Mouse (Mus musculus) myocyte (in vitro differentiated cells): ENCODE data around the gene Mtx3. TPM values are rescaled to one million over a fixed set of nuclear protein-coding genes. Genes with fewer than 3 reads are reported as not detected.

Source experiments
- H3K27me3 ChIP-seq: one replicate; pipeline ENCODE4 v1.6.1; 2011; ENCODE audit not compliant: control insufficient read depth, insufficient read depth, insufficient read length
- H3K36me3 ChIP-seq: one replicate; pipeline ENCODE4 v1.6.1; 2011; ENCODE audit not compliant: control insufficient read depth, insufficient read depth
- H3K4me2 ChIP-seq: one replicate; pipeline ENCODE4 v1.6.1; 2011; ENCODE audit warnings: low read depth, control low read depth
- H3K4me3 ChIP-seq: one replicate; pipeline ENCODE4 v1.5.1; 2011; ENCODE audit warnings: mild to moderate bottlenecking, control low read depth, moderate library complexity
- H3K79me2 ChIP-seq: one replicate; pipeline ENCODE4 v1.6.1; 2011; ENCODE audit not compliant: control insufficient read depth, insufficient read depth
- H3ac ChIP-seq: one replicate; pipeline ENCODE4 v1.6.1; 2011; ENCODE audit not compliant: control insufficient read depth, insufficient read length
- CEBPB ChIP-seq: IDR thresholded peaks from 2 replicates; pipeline ENCODE4 v1.6.1; 2011; ENCODE audit warnings: mild to moderate bottlenecking, moderate library complexity; ENCODE audit not compliant: poor library complexity, insufficient read depth, severe bottlenecking
- E2F4 ChIP-seq: IDR thresholded peaks from one replicate; pipeline ENCODE4 v1.6.1; 2011; ENCODE audit warnings: mild to moderate bottlenecking, control low read depth, moderate library complexity; ENCODE audit not compliant: insufficient read depth
- MAX ChIP-seq: IDR thresholded peaks from one replicate; pipeline ENCODE4 v1.6.1; 2011; ENCODE audit warnings: low read depth, mild to moderate bottlenecking, control low read depth
- MYOD1 ChIP-seq, 3 experiments: IDR thresholded peaks; one replicate each; pipeline ENCODE4 v1.6.1; 2011; ENCODE audit warnings: control low read depth in 2 of 3, low read depth in 2 of 3, mild to moderate bottlenecking in 2 of 3, moderate library complexity in 1 of 3; ENCODE audit not compliant: insufficient read length in 2 of 3, control insufficient read depth in 1 of 3
- MYOG ChIP-seq, 3 experiments: IDR thresholded peaks; one replicate each; pipeline ENCODE4 v1.6.1; 2011; ENCODE audit warnings: control low read depth in 2 of 3, low read depth in 2 of 3, mild to moderate bottlenecking in 2 of 3; ENCODE audit not compliant: insufficient read length in 2 of 3, control insufficient read depth in 1 of 3, insufficient read depth in 1 of 3
- POLR2A ChIP-seq: IDR thresholded peaks from one replicate; pipeline ENCODE4 v1.6.1; 2011; ENCODE audit warnings: low read depth, mild to moderate bottlenecking, control low read depth, moderate library complexity; ENCODE audit not compliant: insufficient read length
- POLR2AphosphoS2 ChIP-seq: IDR thresholded peaks from one replicate; pipeline ENCODE4 v1.6.1; 2011; ENCODE audit warnings: low read depth, control low read depth; ENCODE audit not compliant: insufficient read length
- REST ChIP-seq: IDR thresholded peaks from one replicate; pipeline ENCODE4 v1.6.1; 2011; ENCODE audit warnings: mild to moderate bottlenecking, control low read depth, moderate library complexity; ENCODE audit not compliant: insufficient read depth, insufficient read length
- SRF ChIP-seq: IDR thresholded peaks from one replicate; pipeline ENCODE4 v1.6.1; 2011; ENCODE audit warnings: low read depth; ENCODE audit not compliant: control insufficient read depth, insufficient read length
- TCF12 ChIP-seq: IDR thresholded peaks from one replicate; pipeline ENCODE4 v1.6.1; 2011; ENCODE audit warnings: mild to moderate bottlenecking, control low read depth; ENCODE audit not compliant: poor library complexity, insufficient read depth, severe bottlenecking
- TCF3 ChIP-seq: IDR thresholded peaks from one replicate; pipeline ENCODE4 v1.6.1; 2011; ENCODE audit warnings: low read depth, control low read depth; ENCODE audit not compliant: insufficient read length
- USF1 ChIP-seq: IDR thresholded peaks from one replicate; pipeline ENCODE4 v1.6.1; 2011; ENCODE audit warnings: low read depth, mild to moderate bottlenecking, control low read depth, moderate library complexity
- polyA plus RNA-seq: library from polyadenylated mRNA; unstranded; fragments of >200 nt; fragmentation: generic; extraction: Trizol; gene quantifications from one replicate; pipeline ENCODE4 v1.2.1, GENCODE M21; 2012; ENCODE audit warnings: missing spikeins

Gene Mtx3
- polyA plus RNA-seq, 1 experiment, result 1.9 TPM

GRCm38 (mm10) chr13:92882271-92882985 lies 37.9 kb downstream of the Mtx3 start:
- no peaks in the 10 kb centered on the region for H3K27me3 ChIP-seq
- TF ChIP-seq POLR2A, result no peak
- no peak for TF ChIP-seq TCF3
- TF ChIP-seq CEBPB, result no peak
- TF ChIP-seq TCF12, result peak; percentile 28
- TF ChIP-seq MAX, result no peak
- TF ChIP-seq MYOD1 (IDR thresholded peaks at IDR 0.05; ENCODE audit: control insufficient read depth in 1 of 3, insufficient read length in 2 of 3, low read depth in 2 of 3), result peak; percentile 61 to 90 (median 81)
- TF ChIP-seq MYOG (IDR thresholded peaks at IDR 0.05; ENCODE audit: control insufficient read depth in 1 of 3, insufficient read depth in 1 of 3, insufficient read length in 2 of 3, low read depth in 2 of 3), result peak; percentile 56 to 98 (median 92)
- H3K79me2 ChIP-seq, result no peaks in the 10 kb centered on the region
- no peak overlapping the region for H3ac ChIP-seq
- no peaks in the 10 kb centered on the region for H3K36me3 ChIP-seq
- H3K4me2 ChIP-seq, result peak overlapping the region; percentile 32
- no peak overlapping the region for H3K4me3 ChIP-seq

- H3K27me3 ChIP-seq, result no peaks in the 10 kb centered on the region
- no peaks in the 10 kb centered on the region for H3K79me2 ChIP-seq
- no peak for TF ChIP-seq TCF12
- no peak for TF ChIP-seq REST
- no peak for TF ChIP-seq POLR2A
- TF ChIP-seq POLR2AphosphoS2, result no peak
- TF ChIP-seq E2F4, result no peak
- no peak for TF ChIP-seq MAX
- TF ChIP-seq TCF3, result no peak
- no peak for TF ChIP-seq MYOG (IDR thresholded peaks at IDR 0.05; ENCODE audit: control insufficient read depth in 1 of 3, insufficient read depth in 1 of 3, insufficient read length in 2 of 3, low read depth in 2 of 3)
- no peak for TF ChIP-seq CEBPB
- no peak overlapping the region for H3K4me3 ChIP-seq
- no peak overlapping the region for H3ac ChIP-seq
- H3K4me2 ChIP-seq, result peak overlapping the region; percentile 32
- no peaks in the 10 kb centered on the region for H3K36me3 ChIP-seq
These were observed 38.6 kb downstream of the Mtx3 start for GRCm38 (mm10) chr13:92882986-92883720.

- no peaks in the 10 kb centered on the region for H3K79me2 ChIP-seq
- no peak overlapping the region for H3K4me3 ChIP-seq
- H3ac ChIP-seq, result no peak overlapping the region
- TF ChIP-seq POLR2A, result no peak
- no peak for TF ChIP-seq MYOG (IDR thresholded peaks at IDR 0.05; ENCODE audit: control insufficient read depth in 1 of 3, insufficient read depth in 1 of 3, insufficient read length in 2 of 3, low read depth in 2 of 3)
- TF ChIP-seq SRF, result no peak
- no peak for TF ChIP-seq CEBPB
- TF ChIP-seq REST, result no peak
- no peak for TF ChIP-seq MYOD1 (IDR thresholded peaks at IDR 0.05; ENCODE audit: control insufficient read depth in 1 of 3, insufficient read length in 2 of 3, low read depth in 2 of 3)
- no peak overlapping the region for H3K4me2 ChIP-seq
- no peaks in the 10 kb centered on the region for H3K27me3 ChIP-seq
- no peaks in the 10 kb centered on the region for H3K36me3 ChIP-seq
These were observed 39.6 kb downstream of the Mtx3 start for GRCm38 (mm10) chr13:92884206-92884605.

GRCm38 (mm10) chr13:92884930-92885329 lies 40.4 kb downstream of the Mtx3 start:
- H3K36me3 ChIP-seq, result no peaks in the 10 kb centered on the region
- no peaks in the 10 kb centered on the region for H3K79me2 ChIP-seq
- TF ChIP-seq TCF12 (no peak), SRF (no peak), USF1 (no peak), E2F4 (no peak), POLR2AphosphoS2 (no peak), POLR2A (no peak), TCF3 (no peak), MAX (no peak), MYOD1 (IDR thresholded peaks at IDR 0.05; ENCODE audit: control insufficient read depth in 1 of 3, insufficient read length in 2 of 3, low read depth in 2 of 3) (no peak), MYOG (IDR thresholded peaks at IDR 0.05; ENCODE audit: control insufficient read depth in 1 of 3, insufficient read depth in 1 of 3, insufficient read length in 2 of 3, low read depth in 2 of 3) (no peak), CEBPB (no peak), REST (no peak)
- no peak overlapping the region for H3ac ChIP-seq
- no peak overlapping the region for H3K4me2 ChIP-seq
- no peaks in the 10 kb centered on the region for H3K27me3 ChIP-seq
- no peak overlapping the region for H3K4me3 ChIP-seq

GRCm38 (mm10) chr13:92899087-92899486 lies 54.5 kb downstream of the Mtx3 start:
- no peaks in the 10 kb centered on the region for H3K36me3 ChIP-seq
- H3ac ChIP-seq, result no peak overlapping the region
- H3K27me3 ChIP-seq, result no peaks in the 10 kb centered on the region
- TF ChIP-seq CEBPB (no peak), MYOG (IDR thresholded peaks at IDR 0.05; ENCODE audit: control insufficient read depth in 1 of 3, insufficient read depth in 1 of 3, insufficient read length in 2 of 3, low read depth in 2 of 3) (no peak), TCF3 (no peak), REST (no peak)
- no peak overlapping the region for H3K4me3 ChIP-seq
- H3K4me2 ChIP-seq, result no peak overlapping the region
- H3K79me2 ChIP-seq, result no peaks in the 10 kb centered on the region
